Mouse (Mus musculus): ENCODE measurements around the gene Zfp668.
"Not testable (repeated sequence)": the region's sequence is repeated elsewhere in the genome, so short reads cannot be mapped to it uniquely, and the experiment has no call there.

Zfp668 gene

GRCm38 (mm10) chr7:127876467-127877348 is at the start of gene Zfp668:
Gene Zfp668 (minus strand): TSS chr7:127876828.
- peak; percentile 88 to 90 for DNase-seq (ENCODE audit: low spot score in 2 of 2)

- no peak for DNase-seq (ENCODE audit: low spot score in 2 of 2)
These were observed 49.4 kb upstream of the Zfp668 start for GRCm38 (mm10) chr7:127926066-127926465.

DNA sequence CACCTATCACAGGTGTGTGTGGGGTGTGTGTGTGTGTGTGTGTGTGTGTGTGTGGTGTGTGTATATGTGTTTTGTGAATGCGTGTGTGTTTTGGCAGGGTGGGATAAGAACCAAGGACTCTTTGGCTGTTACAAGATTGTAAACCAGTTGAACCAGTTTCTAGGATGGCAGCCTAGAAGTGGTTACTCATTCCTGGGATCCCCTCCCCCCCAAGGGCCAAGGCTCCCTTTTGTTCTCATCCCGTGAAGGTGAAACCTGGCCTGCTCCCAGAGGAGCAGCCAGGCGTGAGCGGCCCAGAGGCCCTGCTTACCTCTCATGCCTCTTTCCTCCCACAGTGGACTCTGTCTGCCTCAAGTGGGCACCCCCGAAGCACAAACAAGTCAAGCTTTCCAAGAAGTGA is 48.6 kb upstream of the Zfp668 start:
- DNase-seq (ENCODE audit: low spot score in 2 of 2): no peak

- DNase-seq (ENCODE audit: low spot score in 2 of 2): no peak
These were observed 47.1 kb upstream of the Zfp668 start for GRCm38 (mm10) chr7:127923714-127924113.

GRCm38 (mm10) chr7:127922451-127923275 is 46.0 kb upstream of the Zfp668 start:
- peak; percentile 32 to 61 for DNase-seq (ENCODE audit: low spot score in 2 of 2)

GRCm38 (mm10) chr7:127921516-127921915 is 44.9 kb upstream of the Zfp668 start:
- no peak for DNase-seq (ENCODE audit: low spot score in 2 of 2)

DNA sequence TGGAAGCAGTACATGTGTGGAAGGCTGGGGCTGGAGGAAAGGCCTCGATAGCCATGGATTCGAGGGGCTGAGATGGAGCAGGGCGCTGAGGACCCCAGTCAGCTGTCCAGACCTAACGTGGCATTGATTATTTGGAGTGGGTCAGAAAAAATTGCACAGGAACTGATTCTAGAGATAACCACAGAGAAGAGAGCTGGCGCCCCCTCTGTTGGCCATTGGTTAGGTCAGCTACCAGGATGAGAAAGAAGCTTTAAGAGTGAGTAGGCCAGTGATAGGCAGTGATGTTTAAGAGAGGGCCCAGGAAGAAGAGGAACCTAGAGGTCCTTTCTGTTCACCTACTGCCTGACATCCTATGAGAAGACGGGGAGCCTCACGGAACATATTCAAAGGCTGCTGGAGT is 42.7 kb upstream of the Zfp668 start:
- DNase-seq (ENCODE audit: low spot score in 2 of 2): peak in 1 of 2 experiments; percentile 41

DNA sequence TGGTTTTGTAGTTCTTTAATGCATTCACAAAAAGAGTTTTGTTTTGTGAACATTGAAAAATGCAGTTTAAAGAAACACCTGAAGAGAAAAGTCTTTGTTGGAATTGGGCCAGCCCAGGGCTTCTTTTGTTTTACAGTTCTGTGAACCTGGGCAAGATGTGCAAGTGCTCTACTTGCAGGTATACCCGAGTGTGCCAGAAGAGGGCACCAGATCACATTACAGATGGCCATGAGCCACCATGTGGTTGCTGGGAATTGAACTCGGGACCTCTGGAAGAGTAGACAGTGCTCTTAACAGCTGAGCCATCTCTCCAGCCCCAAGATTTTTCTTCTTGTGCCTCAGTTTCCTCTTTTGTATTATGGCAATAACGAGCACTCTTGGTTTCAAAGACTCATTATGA is 41.6 kb upstream of the Zfp668 start:
- DNase-seq (ENCODE audit: low spot score in 2 of 2): peak; percentile 31 to 65

DNA sequence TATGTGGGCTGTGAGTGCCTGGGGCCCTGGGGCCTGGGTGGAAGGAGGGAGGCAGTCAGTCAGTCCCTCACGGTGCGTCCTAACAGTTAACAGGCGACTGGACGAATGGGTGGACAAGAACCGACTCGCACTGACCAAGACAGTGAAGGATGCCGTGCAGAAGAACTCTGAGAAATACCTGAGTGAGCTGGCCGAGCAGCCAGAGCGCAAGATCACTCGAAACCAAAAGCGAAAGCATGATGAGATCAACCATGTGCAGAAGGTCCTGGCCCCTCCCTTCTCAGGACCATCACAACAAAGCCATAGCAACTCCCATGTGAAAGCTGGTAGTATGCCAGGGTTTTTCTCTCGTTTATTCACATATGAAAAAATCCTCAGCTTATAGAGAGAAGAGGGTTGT is 38.7 kb upstream of the Zfp668 start:
- DNase-seq (ENCODE audit: low spot score in 2 of 2): no peak

DNA sequence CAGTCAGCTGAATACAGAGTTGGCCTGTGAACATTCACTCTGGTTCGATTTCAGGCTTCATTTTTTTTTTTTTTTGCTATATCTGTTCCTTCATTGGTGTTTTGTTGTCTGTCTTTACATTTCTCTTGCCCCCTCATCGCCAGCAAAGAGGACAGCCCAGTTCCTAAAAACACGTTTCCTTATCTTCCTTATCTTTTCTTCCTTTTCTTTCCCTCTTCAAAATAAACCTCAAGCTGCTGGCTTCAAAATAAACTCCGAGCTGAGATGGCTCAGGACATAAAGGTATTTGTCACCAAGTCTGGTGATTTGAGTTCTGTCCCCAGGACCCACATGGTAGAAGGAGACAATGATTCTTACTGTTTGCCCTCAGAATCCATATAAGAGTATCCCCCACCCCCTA is 36.3 kb upstream of the Zfp668 start:
- DNase-seq (ENCODE audit: low spot score in 2 of 2): no peak

- peak; percentile 84 to 86 for DNase-seq (ENCODE audit: low spot score in 2 of 2)
These were observed 35.7 kb upstream of the Zfp668 start, which contains the start of gene Kat8 for GRCm38 (mm10) chr7:127912190-127912871. Gene Kat8 (plus strand): TSS chr7:127912516.

DNA sequence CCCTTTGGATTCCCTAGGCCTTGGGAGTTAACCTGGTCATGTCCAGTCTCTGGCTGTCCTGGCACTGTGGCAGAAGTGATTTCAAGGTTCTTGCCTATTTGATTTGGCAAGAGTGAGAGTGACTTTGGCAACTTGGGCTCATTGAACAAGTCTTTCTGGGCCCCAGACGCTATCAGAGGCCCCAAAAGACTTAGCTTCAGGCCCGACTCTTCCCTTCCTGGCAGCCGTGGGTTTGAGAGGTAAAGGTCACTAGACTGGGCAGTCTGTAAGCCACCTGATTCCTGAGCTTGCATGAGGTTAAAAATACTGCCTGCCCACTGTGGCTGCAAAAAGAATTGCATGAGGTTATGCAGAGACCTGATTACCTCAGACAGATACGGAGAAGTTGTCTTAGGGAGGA is 32.0 kb upstream of the Zfp668 start:
- DNase-seq (ENCODE audit: low spot score in 2 of 2): no peak

- DNase-seq (ENCODE audit: low spot score in 2 of 2): no peak
These were observed 31.3 kb upstream of the Zfp668 start for GRCm38 (mm10) chr7:127907939-127908338.

DNA sequence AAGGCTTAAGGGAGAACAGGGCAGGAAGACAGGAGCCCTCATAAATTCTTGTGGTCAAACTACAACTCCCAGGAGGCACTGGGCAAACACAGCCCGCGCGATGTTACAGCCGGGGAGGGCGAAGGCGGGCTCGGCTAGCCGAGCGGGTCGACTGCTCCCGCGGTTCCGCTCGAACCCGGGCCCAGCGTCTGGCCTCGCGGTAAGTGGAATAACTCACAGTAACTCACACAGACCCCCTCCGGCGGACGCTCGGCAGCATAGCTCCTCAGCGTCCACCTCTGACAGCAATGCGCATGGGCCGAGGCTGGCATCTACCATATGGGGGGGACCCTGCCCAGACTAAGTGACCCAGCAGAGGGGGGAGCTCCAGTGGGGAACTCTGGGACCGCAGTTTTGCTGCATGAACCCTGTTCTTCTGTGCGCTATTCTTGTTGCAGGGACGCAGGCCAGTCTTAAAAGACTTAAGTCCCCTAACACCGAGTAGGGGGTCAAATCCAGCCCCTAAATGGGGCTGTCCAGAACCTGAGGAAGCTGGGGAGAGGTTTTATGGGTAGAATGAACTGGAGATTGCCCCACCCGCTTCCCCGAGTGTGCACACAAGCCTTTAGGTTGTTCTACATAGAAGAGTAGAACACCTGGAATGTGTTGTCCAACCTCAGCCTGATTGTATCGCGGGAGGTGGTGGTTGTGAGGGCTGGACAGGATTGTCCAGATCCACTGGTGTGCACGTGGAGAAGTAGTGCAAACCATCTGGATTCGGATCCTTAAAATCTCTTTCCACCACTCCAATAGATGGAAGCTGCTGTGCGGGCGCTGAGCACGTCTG is 27.6 kb upstream of the Zfp668 start, which contains the start of gene Bckdk:
Gene Bckdk (plus strand): TSS at position 112 of the 826 bp plus-strand sequence.
- peak; percentile 34 to 59 for DNase-seq (ENCODE audit: low spot score in 2 of 2)

DNA sequence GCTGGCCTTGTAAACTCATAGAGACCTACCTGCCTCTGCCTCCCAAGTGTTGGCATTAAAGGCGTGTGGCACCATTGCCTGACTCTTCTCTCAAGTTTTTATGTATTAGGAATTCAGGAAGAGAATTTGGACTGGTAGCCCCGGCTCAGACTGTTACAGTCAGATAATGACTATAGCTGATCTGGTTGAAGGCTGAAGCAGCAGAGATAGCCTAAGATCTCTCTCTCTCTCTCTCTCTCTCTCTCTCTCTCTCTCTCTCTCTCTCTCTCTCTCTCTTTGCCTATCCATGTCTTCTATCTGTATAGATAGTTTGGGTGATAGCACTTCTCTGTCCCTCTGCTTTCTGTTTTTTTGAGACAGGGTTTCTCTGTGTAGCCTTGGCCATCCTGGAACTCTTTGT is 25.1 kb upstream of the Zfp668 start:
- DNase-seq (ENCODE audit: low spot score in 2 of 2): no peak

DNA sequence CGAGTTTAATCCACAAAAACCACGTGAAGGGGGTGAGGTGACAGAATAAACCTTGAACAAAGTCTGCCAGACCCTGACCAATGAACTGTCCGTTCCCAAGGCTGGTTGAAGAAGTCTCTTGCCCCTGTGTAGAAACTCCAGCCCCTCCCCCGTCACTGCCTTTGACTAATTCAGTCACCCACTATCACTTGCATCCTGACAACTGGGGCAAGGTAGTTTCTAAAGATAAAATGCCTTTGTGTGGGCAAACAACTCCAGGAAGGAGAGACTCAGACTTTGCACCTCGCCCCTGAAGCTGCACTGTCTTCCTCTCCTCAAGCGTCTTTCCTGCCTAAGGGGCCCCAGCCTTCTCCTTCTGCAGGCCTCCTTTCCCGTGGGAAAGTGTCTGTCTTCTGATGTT is 23.4 kb upstream of the Zfp668 start:
- DNase-seq (ENCODE audit: low spot score in 2 of 2): no peak

GRCm38 (mm10) chr7:127898179-127898956 is 21.7 kb upstream of the Zfp668 start:
- DNase-seq (ENCODE audit: low spot score in 2 of 2): peak in 1 of 2 experiments; percentile 38

DNA sequence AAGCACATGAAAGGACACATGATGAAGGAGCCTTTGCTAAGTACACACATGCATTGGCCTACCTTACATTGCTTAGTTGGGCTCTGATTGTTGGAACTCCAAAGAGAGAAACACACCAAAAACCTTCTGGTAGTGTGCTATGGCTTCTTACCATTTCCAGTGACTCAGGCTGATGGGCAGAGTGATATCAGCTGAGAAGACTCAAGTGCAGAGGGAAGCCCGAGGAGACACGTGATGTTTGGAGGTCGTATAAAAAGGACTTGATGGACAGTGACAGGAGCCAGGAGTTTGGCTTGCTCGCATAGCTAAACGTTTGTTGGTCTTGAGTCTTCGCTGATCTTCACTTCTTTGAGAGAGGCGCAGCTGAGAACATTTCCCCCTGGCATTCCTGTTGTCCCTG is 20.9 kb upstream of the Zfp668 start:
- no peak for DNase-seq (ENCODE audit: low spot score in 2 of 2)

- DNase-seq (ENCODE audit: low spot score in 2 of 2): peak; percentile 55 to 75
These were observed 19.8 kb upstream of the Zfp668 start for GRCm38 (mm10) chr7:127896384-127896783.

DNA sequence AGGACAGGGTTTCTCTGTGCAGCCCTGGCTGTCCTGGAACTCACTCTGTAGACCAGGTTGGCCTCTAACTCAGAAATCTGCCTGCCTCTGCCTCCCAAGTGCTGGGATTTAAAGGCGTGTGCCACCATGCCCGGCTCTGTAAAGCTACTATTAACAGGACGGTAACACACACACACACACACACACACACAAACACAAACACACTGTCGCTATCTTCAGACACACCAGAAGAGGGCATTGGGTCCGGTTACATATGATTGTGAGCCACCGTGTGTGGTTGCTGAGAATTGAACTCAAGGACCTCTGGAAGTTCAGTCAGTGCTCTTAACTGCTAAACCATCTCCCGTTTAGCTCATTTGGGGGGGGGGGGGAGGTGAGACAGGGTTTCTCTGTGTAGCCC is 19.3 kb upstream of the Zfp668 start:
- not testable (repeated sequence) for DNase-seq (ENCODE audit: low spot score in 2 of 2)

All from natural killer cell, adult 2 months (primary cell).